Mouse (Mus musculus): ENCODE measurements at regions not wholly inside any gene's neighbourhood (a gene's known extent, or its start where the extent isn't known, plus 50 kb on each side); places are given as distances from the start of the nearest gene placed in this dataset.

- no peak for DNase-seq
Measured at GRCm38 (mm10) chr1:77202948-77203347, 311.9 kb downstream of the Epha4 start.

- no peak for DNase-seq
Measured at GRCm38 (mm10) chr1:77206535-77206934, 308.4 kb downstream of the Epha4 start.

GRCm38 (mm10) chr1:77209395-77209794, 305.5 kb downstream of the Epha4 start:
- no peak for DNase-seq

- no peak for DNase-seq
Measured at GRCm38 (mm10) chr1:77213462-77214098, 301.3 kb downstream of the Epha4 start.

GRCm38 (mm10) chr1:77219488-77220321, 295.2 kb downstream of the Epha4 start:
- no peak for DNase-seq

GRCm38 (mm10) chr1:77220322-77220590, 294.6 kb downstream of the Epha4 start:
- DNase-seq, result no peak

GRCm38 (mm10) chr1:77220783-77221182, 294.1 kb downstream of the Epha4 start:
- no peak for DNase-seq

GRCm38 (mm10) chr1:77221900-77222299, 293.0 kb downstream of the Epha4 start:
- no peak for DNase-seq

GRCm38 (mm10) chr1:77226546-77226945, 288.3 kb downstream of the Epha4 start:
- peak; percentile 12 for DNase-seq

- DNase-seq, result no peak
Measured at GRCm38 (mm10) chr1:77226991-77227515, 287.8 kb downstream of the Epha4 start.

- DNase-seq, result no peak
Measured at GRCm38 (mm10) chr1:77227800-77228199, 287.1 kb downstream of the Epha4 start.

GRCm38 (mm10) chr1:77229561-77229960, 285.3 kb downstream of the Epha4 start:
- no peak for DNase-seq

GRCm38 (mm10) chr1:77233010-77233409, 281.9 kb downstream of the Epha4 start:
- DNase-seq, result no peak

- DNase-seq, result no peak
Measured at GRCm38 (mm10) chr1:77244642-77245041, 270.2 kb downstream of the Epha4 start.

GRCm38 (mm10) chr1:77246047-77246446, 268.8 kb downstream of the Epha4 start:
- no peak for DNase-seq

- DNase-seq, result no peak
Measured at GRCm38 (mm10) chr1:77254276-77254675, 260.6 kb downstream of the Epha4 start.

GRCm38 (mm10) chr1:77256115-77256842, 258.6 kb downstream of the Epha4 start:
- DNase-seq, result no peak

- DNase-seq, result no peak
Measured at GRCm38 (mm10) chr1:77258730-77259310, 256.1 kb downstream of the Epha4 start.

- no peak for DNase-seq
Measured at GRCm38 (mm10) chr1:77259789-77260188, 255.1 kb downstream of the Epha4 start.

- no peak for DNase-seq
Measured at GRCm38 (mm10) chr1:77261678-77262077, 253.2 kb downstream of the Epha4 start.

GRCm38 (mm10) chr1:77265677-77266076, 249.2 kb downstream of the Epha4 start:
- no peak for DNase-seq

- DNase-seq, result no peak
Measured at GRCm38 (mm10) chr1:77267311-77268003, 247.4 kb downstream of the Epha4 start.
